ENCODE assay signal across 8 mouse cellular contexts in genomic region chr10:12919287-12919686, GRCm38 (mm10). TPM values are rescaled to one million over a fixed set of nuclear protein-coding genes. Genes with fewer than 3 reads are reported as not detected.
DNase-seq lines count a peak whose midpoint lies in the region; ATAC-seq lines count a peak whose summit lies in the region.

No protein-coding gene starts in this region.

- H3K4me1 ChIP-seq in kidney, embryonic 15.5 days, result peaks cover 14% of the 10 kb centered on the region

- peak; percentile 12 for DNase-seq in cerebellum, adult 9-11 months
- DNase-seq in cerebellum, adult 11-12 months, result no peak
- peak; percentile 90 for DNase-seq in 416B (ENCODE audit: low read depth)
- peak; percentile 44 for DNase-seq in embryo, embryonic 9.5 days (ENCODE audit: extremely low spot score)
- DNase-seq in thymus, postnatal 25 days, result no peak

- H3K27ac ChIP-seq in kidney, embryonic 15.5 days, result no peak overlapping the region

- no peaks in the 10 kb centered on the region for H3K27me3 ChIP-seq in kidney, embryonic 15.5 days

- 48% methylated on average over 5 of the region's 5 CpGs for WGBS in kidney, embryonic 15.5 days

- H3K36me3 ChIP-seq in kidney, embryonic 15.5 days, result no peaks in the 10 kb centered on the region

- no peaks in the 10 kb centered on the region for H3K9me3 ChIP-seq in kidney, embryonic 15.5 days (replicated peaks)

- no peak overlapping the region for H3K4me2 ChIP-seq in kidney, embryonic 15.5 days

- no peak overlapping the region for H3K9ac ChIP-seq in kidney, embryonic 15.5 days

- peak; percentile 23; the same call in 1 of the 2 replicates for ATAC-seq in kidney, embryonic 15.5 days (replicated peaks; ENCODE audit: low FRiP score)
- ATAC-seq in megakaryocyte, adult 5-6 weeks (ENCODE audit: poor library complexity, severe bottlenecking), result peak; percentile 64
- ATAC-seq in erythroid progenitor cell, adult 5-6 weeks (replicated peaks; ENCODE audit: low FRiP score, poor library complexity, severe bottlenecking), result no peak

- no peak overlapping the region for H3K4me3 ChIP-seq in kidney, embryonic 15.5 days (replicated peaks)

RNA-seq across cellular contexts. Expression of gene Stx11, which starts 44.8 kb away (rescaled TPM):
- 1.8 and 2.2 TPM in 2 replicates for polyA plus RNA-seq in kidney, embryonic 15.5 days (2015; fragmentation: Nextera tagmentation; extraction: Ambion mirVana)
- 41.9 and 44.6 TPM in 2 replicates for total RNA-seq in megakaryocyte, adult 5-6 weeks (2015)
- total RNA-seq in megakaryocyte, adult 5-6 weeks (2017), result 36.0 and 46.8 TPM in 2 replicates
- total RNA-seq in erythroid progenitor cell, adult 5-6 weeks (2015; ENCODE audit: low replicate concordance), result 5.9 and 11.5 TPM in 2 replicates
- 6.9 and 10.2 TPM in 2 replicates for total RNA-seq in erythroid progenitor cell, adult 5-6 weeks (2017; ENCODE audit: low replicate concordance)

RNA-seq across cellular contexts. Expression of gene Utrn, which starts 50.1 kb away (rescaled TPM):
- polyA plus RNA-seq in kidney, embryonic 15.5 days (2015; fragmentation: Nextera tagmentation; extraction: Ambion mirVana), result 85.2 and 86.1 TPM in 2 replicates
- total RNA-seq in megakaryocyte, adult 5-6 weeks (2015), result 50.0 and 52.5 TPM in 2 replicates
- total RNA-seq in megakaryocyte, adult 5-6 weeks (2017), result 36.1 and 42.4 TPM in 2 replicates
- total RNA-seq in erythroid progenitor cell, adult 5-6 weeks (2015; ENCODE audit: low replicate concordance), result 8.3 and 23.5 TPM in 2 replicates
- total RNA-seq in erythroid progenitor cell, adult 5-6 weeks (2017; ENCODE audit: low replicate concordance), result 6.3 and 11.8 TPM in 2 replicates

Comparison
In these comparisons a context has a peak if more than half of its experiments do, and no peak if none do; other contexts are left out.
1. DNase-seq: peak in cerebellum, adult 9-11 months (single experiment), 416B (single experiment) and embryo, embryonic 9.5 days (single experiment); none in cerebellum, adult 11-12 months (single experiment) and thymus, postnatal 25 days (single experiment).